ENCODE assay signal across 9 mouse cellular contexts in genomic region chr5:30071677-30072076, GRCm38 (mm10). TPM values are rescaled to one million over a fixed set of nuclear protein-coding genes. Genes with fewer than 3 reads are reported as not detected.
A peak's percentile ranks its signal among the peaks of the same experiment; 100 is the strongest.
DNase-seq lines count a peak whose midpoint lies in the region; ATAC-seq and TF ChIP-seq lines count a peak whose summit lies in the region.
"Had no signal": no experiment of that assay in that cellular context is flagged by ENCODE, and none has a peak within 500 bp of the region (broad histone marks: within the 10 kb centered on the region; RNA-seq: fewer than 3 reads in every experiment).

No protein-coding gene starts in this region.

- 84% methylated on average over 6 of the region's 6 CpGs for WGBS in hindbrain, embryonic 10.5 days
- WGBS in hindbrain, embryonic 16.5 days, result 77% methylated on average over 6 of the region's 6 CpGs
- WGBS in liver, embryonic 14.5 days (ENCODE audit: insufficient replicate concordance), result 59% methylated on average over 6 of the region's 6 CpGs

- no peak for TF ChIP-seq EP300 in ES-Bruce4 (IDR thresholded peaks at IDR 0.05; ENCODE audit: insufficient read depth, low read depth, low read length)
- no peak for TF ChIP-seq EP300 in liver, embryonic 14.5 days (IDR thresholded peaks at IDR 0.05; ENCODE audit: low read depth)

- H3K27ac ChIP-seq in hindbrain, embryonic 10.5 days, result no peak overlapping the region
- H3K27ac ChIP-seq in hindbrain, embryonic 16.5 days (ENCODE audit: low read depth, low read length), result no peak overlapping the region
- H3K27ac ChIP-seq in ES-Bruce4 (ENCODE audit: insufficient read depth, low read length), result no peak overlapping the region
- H3K27ac ChIP-seq in liver, embryonic 14.5 days, result no peak overlapping the region

- no peaks in the 10 kb centered on the region for H3K27me3 ChIP-seq in hindbrain, embryonic 10.5 days (ENCODE audit: insufficient read depth, poor library complexity, severe bottlenecking)
- H3K27me3 ChIP-seq in hindbrain, embryonic 16.5 days (replicated peaks; ENCODE audit: control insufficient read depth, insufficient read depth, low read length), result no peaks in the 10 kb centered on the region
- H3K27me3 ChIP-seq in ES-Bruce4 (ENCODE audit: control insufficient read depth, insufficient read depth, low read length, poor library complexity, severe bottlenecking), result no peaks in the 10 kb centered on the region
- H3K27me3 ChIP-seq in erythroblast, embryonic 14.5 days (ENCODE audit: control insufficient read depth), result no peaks in the 10 kb centered on the region
- H3K27me3 ChIP-seq in liver, embryonic 14.5 days (ENCODE audit: control insufficient read depth, insufficient read depth, low read length), result no peaks in the 10 kb centered on the region

- no peaks in the 10 kb centered on the region for H3K9me3 ChIP-seq in hindbrain, embryonic 10.5 days
- no peaks in the 10 kb centered on the region for H3K9me3 ChIP-seq in hindbrain, embryonic 16.5 days (ENCODE audit: control insufficient read depth, low read length)
- no peaks in the 10 kb centered on the region for H3K9me3 ChIP-seq in ES-Bruce4 (replicated peaks; ENCODE audit: control insufficient read depth, insufficient read depth, low read length, poor library complexity, severe bottlenecking)
- no peaks in the 10 kb centered on the region for H3K9me3 ChIP-seq in erythroblast, embryonic 14.5 days (ENCODE audit: control insufficient read depth, low read length)
- H3K9me3 ChIP-seq in liver, embryonic 14.5 days (ENCODE audit: control insufficient read depth, low read length), result no peaks in the 10 kb centered on the region

- H3K36me3 ChIP-seq in hindbrain, embryonic 10.5 days, result peaks cover 51% of the 10 kb centered on the region
- peaks cover 3% of the 10 kb centered on the region; the same call in 1 of the 2 replicates for H3K36me3 ChIP-seq in hindbrain, embryonic 16.5 days (ENCODE audit: control insufficient read depth, insufficient read depth, low read length)
- H3K36me3 ChIP-seq in ES-Bruce4 (ENCODE audit: control insufficient read depth, insufficient read depth, low read length, poor library complexity, severe bottlenecking), result peaks cover 48% of the 10 kb centered on the region
- H3K36me3 ChIP-seq in erythroblast, embryonic 14.5 days (ENCODE audit: control insufficient read depth), result peaks cover 58% of the 10 kb centered on the region
- peaks cover 51% of the 10 kb centered on the region for H3K36me3 ChIP-seq in liver, embryonic 14.5 days (replicated peaks; ENCODE audit: control insufficient read depth, insufficient read depth, low read depth)

- TF ChIP-seq POLR2A in ES-Bruce4 (IDR thresholded peaks at IDR 0.05; ENCODE audit: insufficient read depth, low read length), result no peak

- no peak overlapping the region for H3K4me2 ChIP-seq in hindbrain, embryonic 16.5 days (ENCODE audit: low read length)
- H3K4me2 ChIP-seq in liver, embryonic 14.5 days (ENCODE audit: low read depth), result peak overlapping the region; percentile 95

- H3K4me1 ChIP-seq in hindbrain, embryonic 10.5 days (replicated peaks), result peaks cover 15% of the 10 kb centered on the region
- peaks cover 3% of the 10 kb centered on the region for H3K4me1 ChIP-seq in hindbrain, embryonic 16.5 days (ENCODE audit: control insufficient read depth, insufficient read depth, low read depth, low read length)
- H3K4me1 ChIP-seq in ES-Bruce4 (ENCODE audit: control insufficient read depth, insufficient read depth, low read length), result no peaks in the 10 kb centered on the region
- peaks cover 35% of the 10 kb centered on the region for H3K4me1 ChIP-seq in erythroblast, embryonic 14.5 days (ENCODE audit: control insufficient read depth)
- peaks cover 3 to 7% of the 10 kb centered on the region in 2 experiments for H3K4me1 ChIP-seq in liver, embryonic 14.5 days (replicated peaks; ENCODE audit: control insufficient read depth in 2 of 2, insufficient read depth in 2 of 2, low read length in 1 of 2)

- no peak overlapping the region for H3K9ac ChIP-seq in hindbrain, embryonic 16.5 days (ENCODE audit: low read depth, low read length)
- H3K9ac ChIP-seq in ES-Bruce4 (ENCODE audit: low read depth, poor library complexity, severe bottlenecking), result peak overlapping the region; percentile 78
- peak overlapping the region; percentile 97 for H3K9ac ChIP-seq in liver, embryonic 14.5 days (replicated peaks)

- H3K4me3 ChIP-seq in hindbrain, embryonic 10.5 days, result peak overlapping the region; percentile 82
- H3K4me3 ChIP-seq in hindbrain, embryonic 16.5 days (ENCODE audit: low read length), result no peak overlapping the region
- H3K4me3 ChIP-seq in ES-Bruce4 (ENCODE audit: low read depth, low read length), result no peak overlapping the region
- peak overlapping the region; percentile 95 for H3K4me3 ChIP-seq in erythroblast, embryonic 14.5 days (replicated peaks)
- peak overlapping the region; percentile 70 to 76 for H3K4me3 ChIP-seq in liver, embryonic 14.5 days (ENCODE audit: insufficient read depth in 1 of 2, low read depth in 2 of 2, low read length in 2 of 2)

- no peak for TF ChIP-seq CTCF in ES-Bruce4 (IDR thresholded peaks at IDR 0.05; ENCODE audit: low read depth, low read length)
- no peak for TF ChIP-seq CTCF in liver, embryonic 14.5 days (IDR thresholded peaks at IDR 0.05; ENCODE audit: low read depth)

- ATAC-seq in hindbrain, embryonic 16.5 days, result no peak
- no peak for ATAC-seq in liver, embryonic 14.5 days (ENCODE audit: insufficient read depth)
- ATAC-seq in erythroid progenitor cell, adult 5-6 weeks (replicated peaks; ENCODE audit: low FRiP score, poor library complexity, severe bottlenecking), result no peak

- no peak for DNase-seq in hindbrain, embryonic 10.5 days (ENCODE audit: low spot score)
- no peak for DNase-seq in liver, embryonic 14.5 days (ENCODE audit: low read depth in 3 of 3, low spot score in 3 of 3)
- DNase-seq in frontal cortex, postnatal 25 days (ENCODE audit: low spot score in 2 of 2), result no peak
- no peak for DNase-seq in lung, adult 18-20 months

RNA-seq across cellular contexts. Expression of gene Tyms, which starts 1.7 kb away (rescaled TPM):
- 254 and 300 TPM in 2 replicates for polyA plus RNA-seq in hindbrain, embryonic 10.5 days (2016; fragmentation: Nextera tagmentation; extraction: Ambion mirVana)
- polyA plus RNA-seq in hindbrain, embryonic 16.5 days (2015; fragmentation: Nextera tagmentation; extraction: Ambion mirVana), result 39.4 and 48.8 TPM in 2 replicates
- 82.8 and 94.5 TPM in 2 replicates for polyA plus RNA-seq in ES-Bruce4 (2011; ENCODE audit: insufficient read depth, insufficient read length, low read depth, missing spikeins)
- polyA plus RNA-seq in erythroblast, embryonic 14.5 days (2012), result 9.5 and 11.7 TPM in 2 replicates
- polyA plus RNA-seq in liver, embryonic 14.5 days (2012; rRNA removed), result 38.1 and 119 TPM in 2 replicates
- polyA plus RNA-seq in liver, embryonic 14.5 days (2014; fragmentation: Nextera tagmentation; extraction: Ambion mirVana), result 252 and 265 TPM in 2 replicates
- 145 and 220 TPM in 2 replicates for total RNA-seq in erythroid progenitor cell, adult 5-6 weeks (2015; ENCODE audit: low replicate concordance)
- 159 and 170 TPM in 2 replicates for total RNA-seq in erythroid progenitor cell, adult 5-6 weeks (2017; ENCODE audit: low replicate concordance)

RNA-seq across cellular contexts. Expression of gene Garem2, which starts 33.3 kb away (rescaled TPM):
- 7.2 and 22.7 TPM in 2 replicates for polyA plus RNA-seq in hindbrain, embryonic 10.5 days (2016; fragmentation: Nextera tagmentation; extraction: Ambion mirVana)
- 8.6 and 11.8 TPM in 2 replicates for polyA plus RNA-seq in hindbrain, embryonic 16.5 days (2015; fragmentation: Nextera tagmentation; extraction: Ambion mirVana)
- 0.67 and 1.0 TPM in 2 replicates for polyA plus RNA-seq in ES-Bruce4 (2011; ENCODE audit: insufficient read depth, insufficient read length, low read depth, missing spikeins)
- 0.02 TPM in 1 of 2 replicates, not detected in the other for polyA plus RNA-seq in erythroblast, embryonic 14.5 days (2012)
- 0.03 and 0.04 TPM in 2 replicates for polyA plus RNA-seq in liver, embryonic 14.5 days (2012; rRNA removed)
- polyA plus RNA-seq in liver, embryonic 14.5 days (2014; fragmentation: Nextera tagmentation; extraction: Ambion mirVana), result 0.05 TPM in 1 of 2 replicates, not detected in the other
- total RNA-seq in erythroid progenitor cell, adult 5-6 weeks (2015; ENCODE audit: low replicate concordance), result not detected in 2 replicates
- total RNA-seq in erythroid progenitor cell, adult 5-6 weeks (2017; ENCODE audit: low replicate concordance), result not detected in 2 replicates

RNA-seq across cellular contexts. Expression of gene 3110082J24Rik, which starts 34.2 kb away (rescaled TPM):
- 2.2 and 4.9 TPM in 2 replicates for polyA plus RNA-seq in hindbrain, embryonic 10.5 days (2016; fragmentation: Nextera tagmentation; extraction: Ambion mirVana)
- polyA plus RNA-seq in hindbrain, embryonic 16.5 days (2015; fragmentation: Nextera tagmentation; extraction: Ambion mirVana), result 3.5 and 4.6 TPM in 2 replicates
- not detected in 2 replicates for polyA plus RNA-seq in ES-Bruce4 (2011; ENCODE audit: insufficient read depth, insufficient read length, low read depth, missing spikeins)
- polyA plus RNA-seq in erythroblast, embryonic 14.5 days (2012), result not detected in 2 replicates
- polyA plus RNA-seq in liver, embryonic 14.5 days (2012; rRNA removed), result not detected in 2 replicates
- polyA plus RNA-seq in liver, embryonic 14.5 days (2014; fragmentation: Nextera tagmentation; extraction: Ambion mirVana), result not detected in 2 replicates
- not detected in 2 replicates for total RNA-seq in erythroid progenitor cell, adult 5-6 weeks (2015; ENCODE audit: low replicate concordance)
- not detected in 2 replicates for total RNA-seq in erythroid progenitor cell, adult 5-6 weeks (2017; ENCODE audit: low replicate concordance)
- polyA plus RNA-seq: large intestine, adult 2 months had no signal

RNA-seq across cellular contexts. Expression of gene Il6, which starts 58.8 kb away (rescaled TPM):
- polyA plus RNA-seq in hindbrain, embryonic 10.5 days (2016; fragmentation: Nextera tagmentation; extraction: Ambion mirVana), result not detected in 2 replicates
- not detected in 2 replicates for polyA plus RNA-seq in hindbrain, embryonic 16.5 days (2015; fragmentation: Nextera tagmentation; extraction: Ambion mirVana)
- polyA plus RNA-seq in ES-Bruce4 (2011; ENCODE audit: insufficient read depth, insufficient read length, low read depth, missing spikeins), result not detected in 2 replicates
- 0.02 and 0.14 TPM in 2 replicates for polyA plus RNA-seq in erythroblast, embryonic 14.5 days (2012)
- polyA plus RNA-seq in liver, embryonic 14.5 days (2012; rRNA removed), result 0.03 and 0.10 TPM in 2 replicates
- 0.25 and 0.49 TPM in 2 replicates for polyA plus RNA-seq in liver, embryonic 14.5 days (2014; fragmentation: Nextera tagmentation; extraction: Ambion mirVana)
- total RNA-seq in erythroid progenitor cell, adult 5-6 weeks (2015; ENCODE audit: low replicate concordance), result 4.0 TPM in 1 of 2 replicates, not detected in the other
- total RNA-seq in erythroid progenitor cell, adult 5-6 weeks (2017; ENCODE audit: low replicate concordance), result not detected in 2 replicates
- polyA plus RNA-seq: large intestine, adult 2 months had no signal

Comparison
In these comparisons a context has a peak if more than half of its experiments do, and no peak if none do; other contexts are left out.
1. H3K4me3 ChIP-seq: peak in hindbrain, embryonic 10.5 days (single experiment), erythroblast, embryonic 14.5 days (single experiment) and liver, embryonic 14.5 days (2 of 2); none in hindbrain, embryonic 16.5 days (single experiment) and ES-Bruce4 (single experiment).